Mouse (Mus musculus): ENCODE measurements around the gene Hist1h2ad. TPM values are rescaled to one million over a fixed set of nuclear protein-coding genes. Genes with fewer than 3 reads are reported as not detected.
"Not testable (repeated sequence)": the region's sequence is repeated elsewhere in the genome, so short reads cannot be mapped to it uniquely, and the experiment has no call there.

Gene Hist1h2ad
- total RNA-seq, 4 experiments from 2014 or later: 1.3 to 6.6 (median 3.8) TPM

DNA sequence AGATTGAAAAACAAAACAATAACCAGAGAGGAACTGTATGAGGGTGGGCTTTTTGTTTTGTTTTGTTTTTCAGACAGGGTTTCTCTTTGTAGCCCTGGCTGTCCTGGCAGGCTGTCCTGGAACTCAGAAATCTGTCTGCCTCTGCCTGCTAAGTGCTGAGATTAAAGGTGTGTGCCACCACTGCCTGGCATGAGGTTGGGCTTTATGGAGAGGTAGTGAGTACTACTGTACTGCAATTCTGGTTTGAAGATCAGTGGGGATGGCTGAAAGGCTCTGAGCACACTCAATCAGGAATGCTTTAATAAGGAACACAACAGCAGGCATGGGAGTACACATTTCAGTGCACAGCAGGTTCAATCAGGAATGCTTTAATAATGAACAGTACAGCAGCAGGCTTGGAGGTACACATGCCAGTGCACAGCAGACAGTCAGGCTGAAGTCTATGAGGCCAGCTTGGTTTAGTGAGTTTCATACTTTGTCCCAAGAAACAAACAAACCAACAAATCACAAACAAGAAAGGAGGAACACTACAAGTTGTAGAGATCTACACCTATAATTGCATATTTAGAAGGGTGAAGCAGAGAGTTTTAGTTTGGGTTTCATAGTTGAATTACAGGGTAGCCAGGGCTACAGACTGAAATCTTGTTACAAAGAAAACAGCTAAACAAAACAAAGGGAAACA lies 9.3 kb downstream of the Hist1h2ad start:
- no peak for DNase-seq (ENCODE audit: low spot score in 2 of 2)

GRCm38 (mm10) chr13:23584331-23584730 lies 10.2 kb downstream of the Hist1h2ad start:
- no peak for DNase-seq (ENCODE audit: low spot score in 2 of 2)

- peak; percentile 51 to 66 for DNase-seq (ENCODE audit: low spot score in 2 of 2)
These were observed 10.9 kb downstream of the Hist1h2ad start for GRCm38 (mm10) chr13:23585029-23585441.

DNA sequence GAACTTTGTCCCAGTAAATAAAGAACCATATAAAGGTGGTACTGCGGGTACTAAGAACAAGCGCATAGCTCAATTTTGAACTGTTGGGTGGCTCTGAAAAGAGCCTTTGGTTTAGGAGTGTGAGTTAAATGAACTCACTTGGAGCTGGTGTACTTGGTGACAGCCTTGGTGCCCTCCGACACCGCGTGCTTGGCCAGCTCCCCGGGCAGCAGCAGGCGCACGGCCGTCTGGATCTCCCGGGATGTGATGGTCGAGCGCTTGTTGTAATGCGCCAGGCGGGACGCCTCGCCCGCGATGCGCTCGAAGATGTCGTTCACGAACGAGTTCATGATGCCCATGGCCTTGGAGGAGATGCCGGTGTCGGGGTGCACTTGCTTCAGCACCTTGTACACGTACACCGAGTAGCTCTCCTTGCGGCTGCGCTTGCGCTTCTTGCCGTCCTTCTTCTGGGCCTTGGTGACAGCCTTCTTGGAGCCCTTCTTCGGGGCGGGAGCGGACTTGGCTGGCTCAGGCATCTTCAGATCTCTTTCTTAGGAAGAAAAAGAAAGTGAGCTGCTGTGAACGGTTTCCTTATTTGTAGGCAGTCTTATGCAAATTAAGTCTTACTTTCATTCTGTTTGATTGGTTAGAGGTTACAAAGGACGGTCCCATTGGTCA lies 11.4 kb downstream of the Hist1h2ad start:
- DNase-seq (ENCODE audit: low spot score in 2 of 2): peak; percentile 51 to 71

- no peak for DNase-seq (ENCODE audit: low spot score in 2 of 2)
These were observed 12.1 kb downstream of the Hist1h2ad start for GRCm38 (mm10) chr13:23586099-23586939.

GRCm38 (mm10) chr13:23586940-23587225 lies 12.7 kb downstream of the Hist1h2ad start:
- no peak for DNase-seq (ENCODE audit: low spot score in 2 of 2)

GRCm38 (mm10) chr13:23591206-23591605 lies 17.0 kb downstream of the Hist1h2ad start:
- no peak for DNase-seq (ENCODE audit: low spot score in 2 of 2)

DNA sequence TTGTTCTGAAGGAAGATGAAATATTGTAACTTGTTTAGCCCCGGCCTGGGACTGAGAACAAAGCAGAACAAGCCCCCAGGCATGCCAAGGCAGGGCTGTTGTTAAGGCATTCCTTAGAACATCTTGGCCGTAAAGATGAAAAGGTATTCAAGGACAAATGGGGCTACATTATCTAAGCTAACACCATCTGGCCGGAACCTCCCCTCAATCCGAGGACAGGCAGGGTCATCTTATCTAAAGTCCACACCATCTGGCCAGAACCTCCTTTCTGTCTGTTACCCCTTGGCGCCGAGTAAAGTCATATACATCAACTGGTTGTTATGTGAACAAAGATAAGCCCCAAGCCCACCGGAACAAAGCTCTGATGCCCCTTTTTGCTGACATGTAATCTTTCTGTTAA lies 17.7 kb downstream of the Hist1h2ad start:
- not testable (repeated sequence) for DNase-seq (ENCODE audit: low spot score in 2 of 2)

DNA sequence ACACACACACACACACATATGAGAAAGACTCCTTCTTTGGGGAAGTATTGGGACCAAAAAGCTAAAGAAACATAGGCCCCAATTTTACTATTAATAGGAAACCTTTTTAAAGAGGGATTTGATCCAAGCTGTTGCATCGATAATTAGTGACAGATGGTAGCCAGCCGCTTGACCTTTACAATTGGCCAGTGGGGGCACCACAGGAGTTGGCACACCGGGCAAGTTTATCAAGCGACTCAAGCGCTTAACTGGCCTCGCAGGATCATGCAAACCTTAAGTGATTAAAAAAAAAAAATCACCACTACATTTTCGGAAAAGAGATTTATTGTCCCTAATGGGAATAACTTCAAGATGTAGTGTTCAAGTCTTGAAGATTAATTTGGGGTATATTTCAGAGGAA lies 18.4 kb downstream of the Hist1h2ad start:
- no peak for DNase-seq (ENCODE audit: low spot score in 2 of 2)

- no peak for DNase-seq (ENCODE audit: low spot score in 2 of 2)
These were observed 19.0 kb downstream of the Hist1h2ad start for GRCm38 (mm10) chr13:23593051-23593770.

DNA sequence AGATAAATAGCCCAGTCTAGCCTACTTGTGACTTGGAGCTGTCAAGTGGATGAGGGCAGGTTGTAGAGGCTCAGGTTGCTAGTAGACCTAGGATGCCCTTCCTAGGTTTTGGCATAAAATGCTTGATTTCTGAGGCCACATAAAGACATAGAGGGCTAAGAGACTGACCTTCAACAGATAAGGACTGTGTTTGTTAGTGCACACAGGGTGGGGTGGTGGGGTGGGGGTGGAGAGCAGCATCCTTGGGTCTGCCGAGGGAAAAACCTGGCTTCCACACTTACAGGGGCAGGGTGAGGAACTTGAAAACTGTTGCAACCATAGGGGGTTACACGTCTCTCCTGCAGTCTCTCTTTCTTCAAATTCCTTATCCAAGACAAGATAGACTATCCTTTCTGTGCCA lies 21.0 kb downstream of the Hist1h2ad start:
- no peak for DNase-seq (ENCODE audit: low spot score in 2 of 2)

GRCm38 (mm10) chr13:23595622-23596372 lies 21.6 kb downstream of the Hist1h2ad start:
- DNase-seq (ENCODE audit: low spot score in 2 of 2): no peak

DNA sequence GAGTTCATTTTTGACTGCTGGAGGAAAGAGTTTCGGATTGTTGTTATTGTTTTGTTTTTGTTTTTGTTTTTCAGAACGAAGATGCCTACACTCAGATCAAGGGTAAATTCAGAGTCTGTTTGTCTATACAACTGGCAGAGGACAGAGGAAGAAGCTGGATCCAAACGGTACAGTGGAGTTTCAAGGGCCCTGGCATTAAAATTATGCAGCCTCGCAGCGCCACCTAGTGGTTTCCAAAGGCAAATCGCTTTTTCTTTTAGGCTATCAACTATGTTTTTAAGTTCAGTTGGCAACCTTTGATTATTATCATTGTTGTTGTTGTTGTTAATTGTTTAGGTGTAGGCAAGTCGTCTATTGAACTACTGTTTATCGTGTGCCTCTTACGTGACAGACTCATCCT lies 23.8 kb downstream of the Hist1h2ad start:
- no peak for DNase-seq (ENCODE audit: low spot score in 2 of 2)

DNA sequence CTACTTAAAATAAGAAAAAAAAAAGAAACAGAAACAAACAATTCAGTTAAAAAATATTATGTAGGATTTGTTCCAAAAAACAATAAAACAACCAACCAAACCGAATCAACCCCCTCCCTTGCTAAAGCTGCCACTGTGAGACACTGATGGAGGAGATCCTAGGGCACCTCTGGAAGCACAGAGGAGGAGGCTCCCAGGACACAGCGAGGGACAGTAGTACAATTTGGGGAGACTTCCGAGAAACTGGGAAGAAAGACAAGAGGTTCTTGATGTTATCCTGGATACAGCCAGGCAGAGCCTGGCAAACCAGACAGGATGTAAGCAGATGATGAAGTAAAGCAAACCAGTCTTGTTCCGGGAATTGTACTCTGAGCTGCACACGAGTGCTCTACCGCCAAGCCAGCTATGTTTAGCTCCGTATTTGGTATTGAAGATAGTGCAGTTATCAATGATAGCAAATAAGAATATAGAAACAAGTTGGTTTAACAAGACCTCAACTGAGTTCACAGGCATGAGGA lies 29.1 kb downstream of the Hist1h2ad start:
- no peak for DNase-seq (ENCODE audit: low spot score in 2 of 2)

DNA sequence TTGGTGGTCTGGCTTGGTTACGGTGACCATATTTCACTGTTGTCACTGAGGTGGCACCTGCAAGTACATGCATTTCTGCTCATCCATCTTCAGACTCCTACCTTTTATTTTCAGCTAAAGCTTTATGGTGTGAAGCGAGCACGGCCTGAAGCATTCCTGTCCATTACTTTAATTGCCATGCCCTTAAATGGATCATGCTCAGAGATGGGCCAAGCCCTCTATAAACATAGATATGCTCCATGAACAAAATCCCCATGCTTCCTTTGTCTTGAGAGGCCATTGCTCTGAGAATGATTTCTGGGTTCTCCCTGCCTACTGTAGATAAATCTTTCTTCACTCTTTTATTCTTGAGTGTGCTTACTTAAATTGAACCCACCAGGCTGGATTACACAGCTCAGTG lies 30.3 kb downstream of the Hist1h2ad start:
- no peak for DNase-seq (ENCODE audit: low spot score in 2 of 2)

- no peak for DNase-seq (ENCODE audit: low spot score in 2 of 2)
These were observed 30.9 kb downstream of the Hist1h2ad start for GRCm38 (mm10) chr13:23605052-23605451.

GRCm38 (mm10) chr13:23609209-23609608 lies 35.0 kb downstream of the Hist1h2ad start:
- DNase-seq (ENCODE audit: low spot score in 2 of 2): no peak

DNA sequence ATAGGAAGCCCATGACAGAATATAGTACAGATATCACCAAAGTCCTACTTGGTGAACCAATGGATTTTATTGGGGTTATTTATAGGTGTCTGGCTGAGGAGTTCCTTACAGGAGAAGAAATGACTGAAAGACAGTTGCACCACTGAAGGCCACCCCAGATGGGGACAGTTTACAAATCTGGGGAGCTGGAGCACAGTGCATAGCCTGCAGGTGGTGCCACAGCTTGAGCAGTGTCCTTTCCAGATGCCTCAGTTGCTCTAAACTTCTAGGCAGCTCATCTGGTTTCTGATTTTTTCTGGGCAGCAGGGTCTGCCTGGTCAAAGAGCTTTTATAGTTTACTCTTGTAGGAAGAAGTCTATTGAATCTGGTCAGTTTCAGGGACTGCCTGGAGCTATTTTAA lies 35.7 kb downstream of the Hist1h2ad start:
- DNase-seq (ENCODE audit: low spot score in 2 of 2): no peak

DNA sequence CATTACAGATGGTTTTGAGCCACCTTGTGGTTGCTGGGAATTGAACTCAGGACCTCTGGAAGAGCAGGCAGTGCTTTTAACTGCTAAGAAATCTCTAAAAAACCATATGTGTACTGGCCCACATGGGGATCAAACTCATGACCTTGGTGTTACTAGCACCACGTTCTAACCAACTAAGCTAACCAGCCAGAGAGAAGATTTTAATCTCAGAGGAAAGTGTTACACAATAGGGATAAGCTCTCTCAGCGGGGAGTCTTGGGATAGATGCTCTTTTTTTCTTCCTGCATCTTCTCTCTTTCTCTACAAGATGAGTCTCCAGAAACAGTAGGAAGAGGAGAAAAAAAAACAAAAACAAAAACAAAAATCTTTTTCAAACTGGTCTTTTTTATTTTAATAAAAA lies 36.2 kb downstream of the Hist1h2ad start:
- no peak for DNase-seq (ENCODE audit: low spot score in 2 of 2)

DNA sequence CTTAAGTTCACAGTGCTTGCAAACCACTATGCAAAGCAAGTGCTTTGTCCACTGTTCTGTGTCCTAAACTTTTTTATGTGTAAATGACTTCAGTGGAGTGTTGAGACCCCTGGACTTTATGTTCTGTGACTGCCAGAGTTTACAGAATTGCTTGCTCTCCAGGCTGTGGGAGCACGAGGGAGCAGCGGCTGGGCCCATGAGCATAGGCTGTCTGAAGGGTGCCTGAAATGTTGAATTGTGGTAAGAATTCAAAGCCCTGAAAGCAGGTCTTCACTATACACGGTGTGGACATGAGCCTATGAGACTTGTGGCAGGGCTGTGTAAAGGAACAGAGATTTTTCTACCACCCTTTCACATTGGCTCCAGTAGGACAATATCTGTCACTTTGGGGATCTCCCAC lies 37.5 kb downstream of the Hist1h2ad start:
- DNase-seq (ENCODE audit: low spot score in 2 of 2): no peak

All from left cerebral cortex, adult 8-10 months (tissue).